Mouse (Mus musculus): ENCODE measurements around the gene Cyp1a1. TPM values are rescaled to one million over a fixed set of nuclear protein-coding genes. Genes with fewer than 3 reads are reported as not detected.

Cyp1a1 gene
- total and polyA plus RNA-seq, 2 experiments from 2014 or later = 0.05 TPM; not detected in 1

DNA sequence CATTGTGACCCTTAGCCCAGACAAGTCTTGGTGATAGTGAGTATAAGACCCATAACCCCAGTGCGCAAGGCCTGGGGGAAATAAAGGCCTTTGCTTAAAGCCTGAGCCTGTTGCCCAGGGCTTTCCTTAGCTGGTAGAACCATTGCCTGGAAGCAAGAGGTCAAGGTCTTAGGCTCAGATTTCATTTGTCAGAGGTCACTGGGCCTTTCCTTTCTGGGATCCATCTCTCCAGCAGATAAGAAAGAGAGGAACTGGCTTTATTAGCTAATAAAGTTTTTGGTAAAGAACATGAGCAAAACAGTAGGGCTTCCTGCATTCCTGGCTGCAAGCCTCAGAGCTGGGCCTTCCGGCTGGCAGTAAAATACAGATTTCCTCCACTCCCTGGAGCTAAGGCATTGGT is 6.4 kb downstream of the Cyp1a1 start:
- no peak for DNase-seq (ENCODE audit: low spot score)
- Histone ChIP-seq H3K4me2 (ENCODE audit: low read depth, low read length) (no peak overlapping the region), H3K4me3 (ENCODE audit: low read depth, low read length) (no peak overlapping the region), H3K27me3 (ENCODE audit: control insufficient read depth, insufficient read depth, low read length) (peaks cover 22% of the 10 kb centered on the region), H3K4me1 (ENCODE audit: control insufficient read depth, insufficient read depth) (0 out of 2 replicates have a peak, but pooled peaks cover 14% of the 10 kb centered on the region), H3K36me3 (replicated peaks; ENCODE audit: control insufficient read depth, insufficient read depth, low read length) (no peaks in the 10 kb centered on the region), H3K9me3 (replicated peaks; ENCODE audit: control insufficient read depth, low read length) (no peaks in the 10 kb centered on the region), H3K27ac (ENCODE audit: low read depth) (no peak overlapping the region), H3K9ac (replicated peaks; ENCODE audit: low read depth, low read length) (no peak overlapping the region)
- WGBS = 75% methylated on average over 2 of the region's 2 CpGs
- TF ChIP-seq CTCF (IDR thresholded peaks at IDR 0.05; ENCODE audit: low read depth) (no peak), EP300 (IDR thresholded peaks at IDR 0.05; ENCODE audit: low read depth) (no peak)
- ATAC-seq (ENCODE audit: insufficient read depth, low read depth) = no peak

DNA sequence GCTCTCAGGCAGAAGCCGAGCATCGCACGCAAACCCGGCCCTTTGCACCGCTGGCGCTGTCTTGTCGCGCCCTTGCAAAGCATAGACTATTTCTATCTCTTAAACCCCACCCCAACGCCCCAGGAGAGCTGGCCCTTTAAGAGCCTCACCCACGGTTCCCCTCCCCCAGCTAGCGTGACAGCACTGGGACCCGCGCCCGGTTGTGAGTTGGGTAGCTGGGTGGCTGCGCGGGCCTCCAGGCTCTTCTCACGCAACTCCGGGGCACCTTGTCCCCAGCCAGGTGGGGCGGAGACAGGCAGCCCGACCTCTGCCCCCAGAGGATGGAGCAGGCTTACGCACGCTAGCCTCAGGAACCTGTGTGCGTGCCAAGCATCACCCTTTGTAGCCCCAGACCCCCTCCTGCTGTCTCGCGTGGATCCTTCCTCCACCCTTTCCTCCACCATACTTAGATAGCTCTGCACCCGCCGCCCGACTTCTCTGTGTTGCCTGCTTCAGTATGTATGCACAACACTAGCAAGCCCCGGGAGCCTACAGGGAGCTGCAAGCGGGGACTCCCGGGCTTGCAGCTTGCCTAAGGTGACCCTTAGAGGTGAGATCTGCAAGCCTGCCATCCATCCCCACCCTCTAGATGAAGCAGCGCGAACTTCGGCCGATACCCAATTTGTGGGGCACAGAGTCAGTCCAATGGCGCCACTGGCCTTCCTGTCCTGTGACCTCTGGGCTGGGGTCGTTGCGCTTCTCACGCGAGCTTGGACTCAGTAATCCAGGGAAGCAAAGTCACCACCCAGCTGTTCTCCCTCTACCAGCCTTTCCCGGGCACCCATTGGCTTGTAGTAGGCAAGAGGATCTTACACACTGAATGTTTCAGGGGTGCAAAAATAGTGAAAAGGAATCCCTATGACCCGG is 8.9 kb downstream of the Cyp1a1 start:
- DNase-seq (ENCODE audit: low spot score) (no peak), ATAC-seq (ENCODE audit: insufficient read depth, low read depth) (peak; percentile 11)
- TF ChIP-seq EP300 (IDR thresholded peaks at IDR 0.05; ENCODE audit: low read depth) (no peak), CTCF (IDR thresholded peaks at IDR 0.05; ENCODE audit: low read depth) (no peak)
- Histone ChIP-seq H3K4me3 (ENCODE audit: low read depth, low read length) (peak overlapping the region; percentile 50), H3K9ac (replicated peaks; ENCODE audit: low read depth, low read length) (peak overlapping the region; percentile 20; the same call in 1 of the 2 replicates), H3K4me1 (ENCODE audit: control insufficient read depth, insufficient read depth) (0 out of 2 replicates have a peak, but pooled peaks cover 14% of the 10 kb centered on the region), H3K36me3 (replicated peaks; ENCODE audit: control insufficient read depth, insufficient read depth, low read length) (no peaks in the 10 kb centered on the region), H3K27me3 (ENCODE audit: control insufficient read depth, insufficient read depth, low read length) (peaks cover 22% of the 10 kb centered on the region), H3K27ac (ENCODE audit: low read depth) (no peak overlapping the region), H3K9me3 (replicated peaks; ENCODE audit: control insufficient read depth, low read length) (no peaks in the 10 kb centered on the region), H3K4me2 (ENCODE audit: low read depth, low read length) (peak overlapping the region; percentile 75)
- WGBS = 2% methylated on average over 42 of the region's 42 CpGs

DNA sequence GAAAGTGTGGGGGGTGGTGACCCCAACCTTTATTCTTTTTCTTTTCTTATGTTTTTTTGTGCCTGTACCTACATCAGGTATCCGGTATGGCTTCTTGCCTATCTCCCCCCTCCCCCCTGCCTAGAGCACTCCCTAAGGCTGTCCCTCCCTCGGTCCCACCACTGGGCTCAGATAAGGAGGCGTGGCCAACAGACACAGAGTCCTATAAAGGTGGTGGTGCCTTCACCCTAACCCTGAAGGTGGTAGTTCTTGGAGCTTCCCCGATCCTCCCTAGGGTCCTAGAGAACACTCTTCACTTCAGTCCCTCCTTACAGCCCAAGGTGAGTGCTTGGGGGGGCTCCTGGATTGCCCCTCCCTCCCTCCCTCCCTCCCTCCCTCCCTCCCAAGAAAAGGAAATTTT is 9.7 kb downstream of the Cyp1a1 start:
- TF ChIP-seq EP300 (IDR thresholded peaks at IDR 0.05; ENCODE audit: low read depth) (no peak), CTCF (IDR thresholded peaks at IDR 0.05; ENCODE audit: low read depth) (no peak)
- 22% methylated on average over 4 of the region's 4 CpGs for WGBS
- Histone ChIP-seq H3K9ac (replicated peaks; ENCODE audit: low read depth, low read length) (no peak overlapping the region), H3K9me3 (replicated peaks; ENCODE audit: control insufficient read depth, low read length) (no peaks in the 10 kb centered on the region), H3K4me3 (ENCODE audit: low read depth, low read length) (no peak overlapping the region), H3K36me3 (replicated peaks; ENCODE audit: control insufficient read depth, insufficient read depth, low read length) (no peaks in the 10 kb centered on the region), H3K27me3 (ENCODE audit: control insufficient read depth, insufficient read depth, low read length) (peaks cover 22% of the 10 kb centered on the region), H3K27ac (ENCODE audit: low read depth) (no peak overlapping the region), H3K4me2 (ENCODE audit: low read depth, low read length) (no peak overlapping the region), H3K4me1 (ENCODE audit: control insufficient read depth, insufficient read depth) (0 out of 2 replicates have a peak, but pooled peaks cover 14% of the 10 kb centered on the region)
- no peak for ATAC-seq (ENCODE audit: insufficient read depth, low read depth)
- no peak for DNase-seq (ENCODE audit: low spot score)

DNA sequence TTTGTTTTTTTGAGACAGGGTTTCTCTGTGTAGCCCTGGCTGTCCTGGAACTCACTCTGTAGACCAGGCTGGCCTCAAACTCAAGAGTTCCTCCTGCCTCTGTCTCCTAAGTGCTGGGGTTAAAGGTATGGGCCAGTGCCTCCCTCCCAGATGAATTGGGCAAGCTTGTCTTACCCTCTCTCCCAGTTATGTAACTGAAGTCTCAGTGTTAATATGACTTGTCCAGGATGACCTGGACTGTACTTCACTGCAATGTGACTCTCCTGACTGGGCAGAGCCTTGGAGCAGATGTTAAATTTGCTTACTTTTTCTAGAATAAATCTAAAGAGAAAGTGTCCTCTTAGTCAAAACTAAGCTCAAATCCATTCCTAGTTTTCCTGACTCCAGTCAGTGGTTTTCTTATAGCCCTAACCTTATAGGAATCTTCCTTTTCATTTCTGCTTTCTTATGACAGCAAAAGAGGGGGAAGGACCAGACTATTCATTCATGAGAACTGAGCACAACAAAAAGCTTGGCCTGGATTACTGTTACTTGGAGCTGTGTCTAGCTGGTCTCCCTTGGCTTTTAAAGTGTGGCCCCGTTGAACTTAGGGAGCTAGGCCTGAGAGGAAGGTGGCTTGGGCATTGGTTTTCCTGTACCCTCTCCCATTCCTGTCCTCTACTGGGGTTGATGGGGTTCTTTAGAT is 10.9 kb downstream of the Cyp1a1 start:
- TF ChIP-seq CTCF (IDR thresholded peaks at IDR 0.05; ENCODE audit: low read depth) = no peak
- no peak for TF ChIP-seq EP300 (IDR thresholded peaks at IDR 0.05; ENCODE audit: low read depth)
- DNase-seq (ENCODE audit: low spot score) (no peak), ATAC-seq (ENCODE audit: insufficient read depth, low read depth) (no peak)
- 58% methylated on average over 1 of the region's 1 CpGs for WGBS
- 0 out of 2 replicates have a peak, but pooled peaks cover 14% of the 10 kb centered on the region for H3K4me1 ChIP-seq (ENCODE audit: control insufficient read depth, insufficient read depth)
- H3K27ac ChIP-seq (ENCODE audit: low read depth) = no peak overlapping the region
- H3K9me3 ChIP-seq (replicated peaks; ENCODE audit: control insufficient read depth, low read length) = no peaks in the 10 kb centered on the region
- peaks cover 22% of the 10 kb centered on the region for H3K27me3 ChIP-seq (ENCODE audit: control insufficient read depth, insufficient read depth, low read length)
- H3K9ac ChIP-seq (replicated peaks; ENCODE audit: low read depth, low read length) = no peak overlapping the region
- H3K4me2 ChIP-seq (ENCODE audit: low read depth, low read length) = no peak overlapping the region
- no peak overlapping the region for H3K4me3 ChIP-seq (ENCODE audit: low read depth, low read length)
- no peaks in the 10 kb centered on the region for H3K36me3 ChIP-seq (replicated peaks; ENCODE audit: control insufficient read depth, insufficient read depth, low read length)

DNA sequence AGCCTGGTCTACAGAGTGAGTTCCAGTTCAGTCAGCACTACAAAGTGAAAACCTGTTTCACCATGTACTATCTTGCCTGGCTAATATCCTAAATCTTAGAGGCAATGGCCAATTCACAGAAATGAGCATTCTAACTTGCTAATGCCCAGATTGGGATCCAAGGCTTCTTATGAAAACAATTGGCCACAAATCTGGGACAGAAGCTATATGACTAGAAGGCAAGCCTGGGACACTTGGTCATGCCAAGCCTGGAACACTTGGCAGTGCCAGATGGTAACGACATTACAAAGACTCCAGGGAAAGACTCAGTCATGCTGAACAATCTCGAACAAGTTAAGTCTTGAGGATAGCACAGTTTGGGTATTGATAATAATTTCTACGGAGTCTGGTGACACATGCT is 18.8 kb downstream of the Cyp1a1 start:
- H3K4me1 ChIP-seq (ENCODE audit: control insufficient read depth, insufficient read depth) = peaks cover 4% of the 10 kb centered on the region
- H3K4me2 ChIP-seq (ENCODE audit: low read depth, low read length) = no peak overlapping the region
- no peak overlapping the region for H3K9ac ChIP-seq (replicated peaks; ENCODE audit: low read depth, low read length)
- no peaks in the 10 kb centered on the region for H3K36me3 ChIP-seq (replicated peaks; ENCODE audit: control insufficient read depth, insufficient read depth, low read length)
- no peak overlapping the region for H3K4me3 ChIP-seq (ENCODE audit: low read depth, low read length)
- ATAC-seq (ENCODE audit: insufficient read depth, low read depth) (no peak), DNase-seq (ENCODE audit: low spot score) (no peak)
- H3K27me3 ChIP-seq (ENCODE audit: control insufficient read depth, insufficient read depth, low read length) = no peaks in the 10 kb centered on the region
- H3K9me3 ChIP-seq (replicated peaks; ENCODE audit: control insufficient read depth, low read length) = peaks cover 4% of the 10 kb centered on the region; the same call in 1 of the 2 replicates
- TF ChIP-seq EP300 (IDR thresholded peaks at IDR 0.05; ENCODE audit: low read depth) = no peak
- no peak for TF ChIP-seq CTCF (IDR thresholded peaks at IDR 0.05; ENCODE audit: low read depth)
- no peak overlapping the region for H3K27ac ChIP-seq (ENCODE audit: low read depth)
- 88% methylated on average over 3 of the region's 3 CpGs for WGBS

Data from heart, postnatal 0 days (tissue).